Mouse (Mus musculus) MN1 (cell line): ENCODE measurements around the gene Fmo1.

Experiments
- DNase-seq: peaks from one replicate; pipeline ENCODE4 v3.0.0-alpha.2; 2016; ENCODE audit warnings: low spot score

Gene Fmo1

DNA sequence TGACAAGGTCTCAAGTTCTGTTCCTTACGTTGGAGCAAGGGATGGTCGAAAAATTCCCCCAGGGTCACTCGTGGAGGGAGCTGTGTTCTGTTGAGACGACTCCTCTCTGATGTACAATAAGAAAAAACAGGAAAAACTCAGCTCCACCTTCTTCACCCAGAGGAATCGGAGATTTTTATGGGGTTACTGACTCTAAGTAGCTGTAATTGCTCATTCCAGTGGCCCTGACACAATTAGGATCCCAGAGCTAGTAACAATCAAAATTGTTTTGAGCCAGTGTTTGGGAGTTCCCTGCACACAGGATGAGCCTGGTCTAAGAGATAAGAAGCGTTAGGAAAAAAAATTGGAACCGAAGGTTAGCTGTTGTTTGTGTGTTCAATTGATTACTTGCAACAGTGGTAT lies at the start of gene Fmo1:
Gene Fmo1, minus strand, starts transcription at position 331 of the 402 bp plus-strand sequence.
- DNase-seq = no peak

DNA sequence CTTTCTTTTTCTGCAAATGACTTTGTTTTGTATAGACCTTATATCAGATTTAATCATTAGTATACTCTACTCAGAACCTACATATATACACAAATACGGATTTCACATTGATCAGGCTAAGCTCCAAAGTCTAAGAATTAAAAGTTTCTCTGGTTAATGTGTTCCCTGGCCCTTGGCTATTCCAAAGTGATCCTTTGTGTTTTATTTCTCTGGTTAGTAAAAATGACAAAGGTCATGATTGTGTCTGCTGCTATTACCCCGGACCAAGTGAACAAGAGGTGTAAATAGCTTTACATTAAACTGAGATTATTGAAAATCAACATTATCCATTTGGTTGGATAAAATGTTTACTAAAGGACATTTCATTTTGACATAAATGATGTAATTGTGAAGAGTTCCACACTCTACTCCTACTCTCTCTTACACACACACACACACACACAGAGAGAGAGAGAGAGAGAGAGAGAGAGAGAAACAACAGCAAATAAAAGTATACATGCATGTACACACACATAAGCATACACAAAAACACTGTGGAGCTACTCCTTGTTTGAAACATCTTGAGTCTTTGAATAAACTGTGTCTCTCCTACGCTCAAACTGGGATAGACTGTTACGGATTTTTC lies 48.6 kb upstream of the Fmo1 start:
- no peak for DNase-seq

DNA sequence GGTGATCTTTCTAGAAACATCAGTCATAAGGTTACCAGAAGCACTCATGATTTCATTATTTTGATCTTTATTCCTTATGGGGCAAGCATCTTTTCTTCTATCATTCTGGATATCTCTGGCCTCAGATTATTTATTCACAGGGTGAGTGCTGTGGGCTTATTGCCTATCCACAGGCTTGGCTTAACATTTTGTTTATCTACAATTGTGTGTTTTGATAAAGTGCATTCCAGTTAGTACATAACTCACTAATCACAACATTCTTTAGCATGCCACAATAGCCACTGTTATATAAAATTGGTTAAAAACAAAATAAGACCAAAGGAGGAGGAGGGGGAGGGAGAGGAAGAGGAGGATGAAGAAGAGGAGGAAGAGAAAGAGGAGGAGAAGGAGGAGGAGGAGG lies 45.7 kb upstream of the Fmo1 start:
- DNase-seq = no peak

DNA sequence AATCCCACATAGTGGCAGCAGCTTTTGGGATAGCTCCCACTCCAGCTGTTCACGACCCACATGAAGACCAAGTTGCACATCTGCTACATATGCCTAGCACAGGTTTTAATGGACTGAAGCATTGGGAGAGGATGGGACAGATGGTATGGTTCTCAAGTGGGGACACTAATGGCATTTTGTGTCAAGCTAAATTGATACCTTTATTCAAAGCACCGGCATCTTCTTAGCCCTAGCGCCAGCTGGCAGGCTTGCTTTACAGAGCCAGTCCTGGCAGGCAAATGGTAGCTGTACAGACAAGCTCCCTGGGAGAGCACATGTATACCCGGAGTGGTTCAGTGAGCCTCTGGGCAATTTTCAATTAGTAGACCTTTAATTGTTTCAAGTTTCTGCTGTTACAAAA lies 35.5 kb upstream of the Fmo1 start:
- no peak for DNase-seq

DNA sequence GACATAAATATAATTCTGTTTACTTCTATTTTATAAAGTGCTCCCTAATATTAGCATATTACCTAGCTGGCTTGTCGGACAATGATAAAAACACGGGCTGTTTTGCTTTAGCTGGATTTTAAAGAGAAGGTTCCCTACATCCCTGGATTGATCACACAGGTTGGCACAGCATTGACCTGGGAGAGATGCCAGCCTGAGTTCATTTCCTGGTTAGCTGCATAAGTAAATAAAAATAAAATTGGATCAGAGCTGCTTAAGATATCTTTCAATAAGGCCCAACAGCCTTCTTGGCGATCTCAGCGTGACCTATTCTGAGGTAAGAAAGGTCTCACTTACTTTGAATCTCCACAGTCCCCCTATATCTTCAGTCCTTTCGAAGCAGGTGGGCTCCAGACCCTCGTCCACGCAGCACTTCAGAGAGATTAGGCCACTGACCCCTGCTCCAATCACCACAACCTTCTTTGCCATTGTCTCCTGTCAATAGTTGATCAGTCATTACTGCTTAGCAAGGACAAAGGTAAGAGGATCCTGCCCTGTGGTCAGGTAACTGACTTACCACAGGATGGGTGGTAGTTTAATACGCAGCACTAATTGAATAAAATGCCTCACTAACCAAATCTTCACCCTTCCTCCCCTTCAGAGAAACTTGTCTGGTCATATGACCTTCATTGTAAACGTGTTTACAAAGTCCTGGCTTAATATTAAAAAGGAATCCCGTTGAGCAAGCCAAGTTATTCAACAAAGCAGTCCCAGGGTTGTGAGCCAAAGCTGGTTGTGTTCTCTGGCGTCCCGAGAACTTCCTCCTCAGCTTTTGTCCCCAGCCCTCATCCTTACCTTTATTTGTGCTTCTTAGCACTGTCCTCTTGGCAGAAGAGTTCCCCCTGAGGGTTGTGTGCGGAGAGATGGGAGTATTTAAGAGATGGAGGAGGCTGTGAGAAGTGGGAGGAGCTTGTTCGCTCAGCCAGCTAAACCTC lies 31.7 kb upstream of the Fmo1 start, which contains the start of gene Fmo2:
Gene Fmo2, minus strand, starts transcription at position 889 of the 974 bp plus-strand sequence.
- no peak for DNase-seq

DNA sequence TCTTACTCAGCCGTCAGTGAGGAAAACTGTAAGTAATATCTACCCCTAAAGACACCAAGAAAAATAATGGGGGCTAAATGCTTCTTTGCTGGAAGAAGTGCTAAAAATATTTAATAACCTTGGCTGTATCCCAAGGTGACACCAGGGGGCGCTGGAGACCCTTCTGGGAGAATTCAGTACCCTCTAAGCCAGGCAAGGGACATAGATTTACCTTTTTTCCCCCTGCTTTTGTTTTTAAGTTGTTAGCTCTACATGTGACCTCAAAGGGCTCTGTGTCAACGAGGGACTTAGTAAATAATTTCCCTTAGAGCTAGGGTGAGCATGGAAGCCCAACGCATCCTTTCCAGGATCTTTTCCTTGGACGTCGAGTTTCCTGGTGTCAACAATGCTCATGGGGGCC lies 29.5 kb upstream of the Fmo1 start:
- DNase-seq = peak; percentile 35

DNA sequence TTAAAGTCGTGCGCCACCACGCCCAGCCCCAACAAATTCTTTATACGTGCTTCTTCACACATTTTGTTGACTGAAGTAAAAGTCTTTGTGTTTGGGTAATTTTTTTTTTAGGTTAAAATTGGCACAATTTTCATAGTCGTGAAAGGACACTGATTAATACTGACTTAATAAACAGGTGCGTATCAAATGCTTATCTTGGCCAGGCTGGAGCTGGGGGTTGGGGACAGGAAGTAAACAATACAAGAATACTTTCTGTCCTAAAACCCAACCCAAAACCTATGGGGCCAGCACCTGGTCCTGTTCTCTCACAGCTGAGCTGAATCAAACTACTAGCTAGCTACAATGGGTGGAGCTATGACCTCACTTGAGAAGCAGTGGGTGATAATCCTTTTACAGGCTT lies 26.6 kb upstream of the Fmo1 start:
- no peak for DNase-seq

DNA sequence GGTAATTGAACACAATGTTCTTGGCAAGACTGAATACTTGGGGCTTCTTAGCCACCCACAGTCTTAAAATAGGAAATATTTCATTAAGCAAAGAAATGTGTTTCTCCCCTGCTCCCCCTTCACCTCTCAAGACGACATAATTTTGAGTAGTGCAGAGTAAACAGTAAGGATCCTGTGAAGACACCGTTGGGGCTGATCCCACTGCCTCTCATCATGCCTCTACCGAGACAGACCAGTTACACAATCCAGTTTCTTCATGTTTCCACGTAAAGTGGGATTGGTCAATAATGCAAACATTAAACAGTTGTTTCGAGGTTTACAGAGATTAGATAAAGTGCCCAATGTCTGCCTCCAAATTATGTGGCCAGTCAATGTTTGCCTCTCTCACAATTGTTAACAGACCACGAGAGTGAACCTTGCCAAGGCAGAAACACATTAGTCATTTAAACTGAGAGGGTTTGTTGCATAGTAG lies 25.6 kb upstream of the Fmo1 start:
- no peak for DNase-seq

DNA sequence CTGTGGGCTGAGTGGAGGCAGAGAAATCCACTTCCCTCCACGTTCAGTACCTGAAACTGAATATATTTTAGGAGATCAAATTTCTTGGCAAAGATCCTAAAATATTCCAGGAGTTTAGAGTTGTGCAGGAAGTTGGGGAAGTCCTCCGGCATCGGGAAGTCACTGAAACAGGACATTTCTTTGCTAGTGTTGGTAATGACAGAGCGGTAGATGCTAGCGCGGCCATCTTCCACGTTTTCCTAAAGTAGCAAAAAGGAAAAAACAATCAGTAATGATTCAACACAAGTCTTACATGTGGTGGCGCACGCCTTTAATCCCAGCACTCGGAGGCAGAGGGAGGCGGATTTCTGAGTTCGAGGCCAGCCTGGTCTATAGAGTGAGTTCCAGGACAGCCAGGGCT lies 22.2 kb upstream of the Fmo1 start:
- no peak for DNase-seq

DNA sequence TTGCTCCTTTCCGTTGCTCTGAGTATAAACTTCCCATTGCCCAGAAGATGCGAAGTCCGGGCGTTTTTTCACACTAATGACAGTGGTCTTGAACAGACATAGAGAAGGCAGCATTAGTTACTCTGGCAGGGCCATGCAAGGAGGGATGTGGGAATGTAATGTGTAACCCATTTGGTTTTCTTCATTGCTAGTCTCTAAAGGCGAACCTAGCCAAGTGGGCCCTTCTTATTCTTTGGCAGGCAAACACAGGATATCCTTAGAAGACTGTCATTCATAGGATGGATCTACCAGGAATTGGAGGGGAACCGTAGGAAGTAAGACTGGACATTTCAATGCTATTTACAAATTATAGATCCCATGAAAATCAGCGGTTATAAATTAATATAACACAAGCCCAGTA lies 21.2 kb upstream of the Fmo1 start:
- DNase-seq = no peak

DNA sequence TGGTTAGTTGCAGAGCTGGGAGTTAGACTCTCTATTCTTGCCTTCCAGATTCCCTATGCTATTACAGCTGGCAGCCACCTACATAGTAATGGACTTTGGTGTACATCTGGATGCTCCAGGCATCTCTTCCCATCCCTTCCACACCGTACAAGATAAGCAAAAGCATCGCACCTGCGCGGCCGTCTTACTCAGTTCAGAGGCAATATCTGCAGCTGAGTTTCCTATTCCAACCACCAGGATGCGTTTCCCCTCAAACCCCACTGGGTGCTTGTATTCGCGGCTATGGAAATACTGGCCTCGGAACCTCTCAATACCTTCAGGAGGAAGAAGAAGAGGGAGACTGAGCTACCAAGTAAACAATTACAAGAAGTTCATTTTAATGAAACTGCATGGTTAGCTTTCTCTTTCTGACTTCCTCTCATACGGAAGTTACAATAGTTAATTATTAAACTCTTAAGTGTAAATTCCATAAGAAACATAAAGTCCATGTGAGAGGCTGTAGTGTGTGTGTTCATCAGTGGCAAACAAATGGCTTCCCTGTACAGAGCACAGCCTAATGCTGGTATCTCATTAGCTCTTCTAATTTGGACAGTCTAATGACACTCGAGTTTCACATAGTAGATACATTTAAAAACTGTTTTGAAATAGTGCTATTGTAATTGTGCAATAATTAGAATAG lies 19.9 kb upstream of the Fmo1 start:
- DNase-seq = no peak

DNA sequence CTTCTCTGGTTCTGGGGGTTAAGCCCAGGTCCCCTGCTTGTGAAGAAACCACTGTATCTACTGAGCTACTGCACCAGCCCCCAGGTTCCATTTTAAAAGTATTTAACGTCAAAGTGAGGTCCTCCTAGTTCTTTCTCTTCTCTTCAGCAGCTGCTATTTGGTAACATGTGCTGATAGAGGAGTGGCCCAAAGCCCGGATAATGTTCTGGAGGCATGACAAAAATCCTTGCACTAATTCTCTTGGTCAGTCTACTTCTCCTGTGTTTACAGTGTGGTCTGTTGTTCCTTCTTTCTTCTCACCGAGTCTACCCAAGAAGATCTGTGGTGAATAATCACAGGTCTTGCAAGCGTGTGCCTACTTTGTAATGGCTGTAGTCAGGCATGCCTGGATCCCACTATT lies 16.3 kb upstream of the Fmo1 start:
- DNase-seq = no peak

DNA sequence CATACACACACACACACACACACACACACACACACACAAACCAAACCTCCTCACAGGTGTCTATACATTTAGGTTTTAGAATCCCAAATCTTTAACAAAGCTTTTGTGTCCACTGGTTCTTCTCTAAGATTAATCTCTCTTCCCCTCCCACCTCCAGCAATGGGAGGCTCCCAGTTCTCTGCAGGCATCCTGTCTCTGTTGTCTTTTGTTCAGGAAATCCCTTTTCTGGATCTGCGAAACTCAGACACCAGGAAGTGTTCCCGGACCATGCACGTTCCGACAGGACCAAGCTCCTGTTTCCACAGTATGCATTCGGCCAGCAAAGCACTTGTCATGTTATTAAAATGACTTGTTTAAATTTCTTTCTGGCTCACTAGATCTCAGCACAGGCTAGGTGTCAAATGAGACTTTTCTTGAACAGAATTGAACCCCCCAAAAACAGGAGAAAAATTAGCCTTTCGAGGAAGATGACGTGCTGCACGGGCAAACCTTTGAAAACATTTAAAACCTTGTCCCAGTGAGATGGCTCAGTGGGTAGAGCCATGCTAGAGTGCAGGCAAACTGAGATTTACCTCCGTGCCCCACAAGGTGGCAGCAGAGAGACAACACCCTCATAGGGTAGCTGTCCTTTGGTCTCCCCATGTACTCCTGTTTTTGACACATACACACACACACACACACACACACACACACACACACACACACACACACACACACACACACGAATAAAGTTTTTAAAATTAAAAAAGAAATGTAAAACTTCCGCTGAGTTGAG lies 13.4 kb upstream of the Fmo1 start:
- no peak for DNase-seq

DNA sequence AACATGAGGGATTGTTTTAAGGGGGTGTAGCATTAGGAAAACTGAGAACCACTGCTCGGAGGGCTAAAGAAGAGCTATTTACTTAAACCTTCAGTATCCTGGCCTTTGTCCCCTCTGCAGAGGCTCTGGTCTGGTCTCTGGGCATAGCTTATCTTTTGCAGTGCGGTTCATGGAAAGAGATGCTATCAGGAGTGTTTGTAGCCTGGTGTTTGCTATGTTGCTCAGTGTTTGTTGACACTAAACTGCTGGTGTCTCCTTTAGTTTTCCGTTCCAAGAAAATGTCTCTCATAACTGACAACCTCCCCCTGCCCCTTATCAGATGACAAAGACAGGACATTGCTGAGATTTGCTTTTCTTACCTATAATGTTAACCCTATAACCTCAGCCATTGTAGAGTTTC lies 8.7 kb upstream of the Fmo1 start:
- DNase-seq = no peak

DNA sequence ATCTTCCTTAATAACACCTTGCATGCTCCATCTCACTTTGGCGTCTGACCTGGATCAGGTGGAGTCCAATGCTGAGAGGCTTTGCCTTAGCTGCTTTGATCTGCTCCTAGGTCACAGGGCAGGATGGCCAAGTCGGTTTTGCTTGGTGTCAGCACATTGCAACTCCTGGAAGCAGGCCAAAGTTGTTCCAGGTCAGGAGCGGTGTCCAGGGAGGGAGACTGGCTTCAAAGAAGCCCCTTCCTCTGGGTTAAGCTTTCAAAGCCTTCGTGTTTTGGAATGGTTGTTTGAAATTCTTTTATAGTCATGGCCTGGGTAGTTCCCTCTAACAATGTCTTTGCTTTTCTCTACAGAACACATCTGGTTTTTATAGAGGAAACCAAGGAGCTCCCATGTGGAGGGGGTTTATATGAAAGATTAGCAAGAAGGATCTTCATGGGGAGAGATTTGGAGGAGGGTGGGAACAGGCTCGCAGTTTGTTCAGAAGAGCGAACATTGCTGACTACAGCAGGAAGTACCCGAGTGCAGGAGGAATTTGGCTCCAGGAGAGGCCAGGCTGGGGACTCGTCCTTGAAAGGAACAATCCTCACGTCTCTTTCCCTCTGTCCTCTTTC lies 5.4 kb upstream of the Fmo1 start:
- DNase-seq = no peak

DNA sequence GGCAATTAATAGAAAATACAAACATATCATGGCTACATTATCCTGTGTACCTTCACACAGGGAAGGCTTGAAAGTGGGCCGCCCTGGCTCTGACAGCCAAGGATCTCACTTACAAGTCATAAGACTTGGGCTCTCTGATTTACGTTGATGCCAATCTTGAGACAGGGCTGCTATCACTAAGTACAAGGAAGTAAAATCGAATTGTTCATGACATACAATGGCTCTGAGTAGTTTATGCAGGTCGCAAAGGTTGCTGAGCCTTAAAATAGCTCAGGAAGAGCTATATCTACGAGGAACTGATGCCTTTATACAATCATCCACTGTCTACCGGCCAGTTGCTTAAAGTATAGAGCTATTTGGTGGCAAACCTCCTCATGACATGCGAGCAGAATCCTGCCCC lies 4.6 kb upstream of the Fmo1 start:
- DNase-seq = no peak

DNA sequence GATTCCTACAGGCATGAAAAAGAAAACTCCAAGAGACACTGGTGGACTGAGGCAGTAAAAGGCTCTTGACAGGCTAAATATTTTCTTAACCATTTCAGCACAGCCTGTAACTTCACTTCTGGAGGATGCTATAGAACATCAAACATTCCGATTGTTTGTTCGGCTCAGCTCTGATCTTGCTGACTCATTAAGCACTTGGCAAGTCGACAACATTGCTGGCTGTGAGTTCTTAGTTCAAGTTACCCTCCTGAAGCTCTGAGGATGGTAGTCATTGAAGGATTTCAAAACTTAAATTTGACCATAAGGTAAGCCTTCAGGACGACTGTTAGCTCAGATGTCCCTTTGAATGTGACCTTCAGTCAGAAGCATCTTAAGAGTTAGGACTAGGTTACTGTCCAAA lies 986 bp upstream of the Fmo1 start:
- DNase-seq = no peak

DNA sequence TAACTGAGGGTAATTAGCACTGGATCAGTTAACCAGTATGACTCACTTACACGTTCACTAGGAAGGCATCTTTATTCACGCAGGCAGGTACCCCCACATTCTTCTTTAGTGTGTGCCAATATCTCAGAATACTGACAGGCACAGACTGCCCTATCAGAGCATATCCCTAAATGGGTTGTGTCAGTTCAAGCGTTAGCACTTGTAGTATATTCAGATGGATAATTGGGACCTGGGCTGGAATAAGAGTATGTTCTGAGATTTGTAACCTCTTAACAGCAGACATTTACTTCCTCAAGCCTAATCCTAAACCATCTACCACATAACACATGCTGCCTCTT lies 948 bp downstream of the Fmo1 start:
- DNase-seq = no peak

DNA sequence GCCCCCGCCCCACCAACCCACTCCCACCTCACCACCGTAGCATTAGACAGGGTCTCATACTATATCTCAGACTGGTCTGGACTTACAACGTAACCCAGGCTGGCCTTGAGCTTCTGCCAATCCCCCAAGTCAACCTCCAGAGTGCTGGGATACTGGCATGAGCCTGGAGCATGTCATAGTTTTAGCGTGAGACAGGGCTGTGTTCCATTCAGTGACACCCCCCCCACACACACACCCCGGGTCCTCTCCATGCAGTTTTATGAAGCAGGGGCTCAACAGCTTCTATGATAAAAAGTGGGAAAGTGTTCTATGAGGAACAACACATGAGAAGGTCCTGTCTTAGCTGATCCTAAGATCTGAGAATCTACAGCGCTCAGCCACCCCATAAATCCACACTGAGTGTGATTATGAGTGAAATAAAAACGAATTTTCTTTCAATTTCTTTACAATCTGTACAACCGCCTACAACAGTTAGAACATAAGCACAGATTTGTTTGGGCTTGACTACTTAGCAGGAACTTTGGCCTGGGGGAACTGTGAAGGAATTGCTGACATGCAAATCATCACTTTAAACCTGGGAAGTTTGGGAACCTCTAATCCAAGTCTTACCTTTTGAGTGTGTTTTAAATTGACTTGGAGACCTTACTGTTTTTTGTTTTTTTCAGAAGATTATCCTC lies 1.5 kb downstream of the Fmo1 start:
- DNase-seq = no peak

DNA sequence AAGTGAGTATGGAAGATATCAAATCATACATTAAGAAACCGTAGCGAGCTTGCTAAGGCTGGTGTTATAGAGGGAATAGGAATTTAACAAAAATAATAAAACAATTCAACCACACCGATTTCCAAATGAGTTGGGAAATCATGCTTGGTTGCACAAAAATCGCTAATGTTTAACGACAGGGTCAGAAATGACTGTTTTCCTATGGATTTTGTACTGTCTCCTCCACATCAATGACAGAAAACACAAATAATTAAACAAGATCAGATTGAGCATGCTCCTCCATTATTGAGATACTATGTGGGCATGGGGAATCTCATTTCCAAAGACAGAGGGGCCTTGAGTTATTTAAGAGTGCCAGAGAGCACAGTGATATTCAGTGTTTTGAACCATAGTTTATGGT lies 2.1 kb downstream of the Fmo1 start:
- DNase-seq = no peak

DNA sequence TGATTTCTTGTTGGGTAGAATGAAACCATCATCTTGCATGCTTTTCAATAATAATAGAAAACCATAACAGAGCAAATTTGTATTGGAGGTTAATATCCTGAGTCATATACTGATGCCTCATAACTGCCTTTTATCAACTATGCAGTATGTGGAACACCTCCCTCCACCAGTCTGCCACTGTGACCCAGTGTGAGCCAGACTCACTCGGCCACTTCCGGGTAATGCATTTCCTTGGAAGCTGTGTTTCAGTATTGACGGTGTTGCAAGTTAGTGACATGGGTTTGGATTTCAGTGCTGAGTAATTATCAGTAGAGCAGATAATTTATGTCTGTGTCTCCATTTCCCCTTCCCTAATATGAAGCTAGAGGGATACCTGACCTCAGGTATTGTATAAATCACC lies 2.8 kb downstream of the Fmo1 start:
- DNase-seq = no peak
